Mouse (Mus musculus) intestine, embryonic 14.5 days (tissue): ENCODE measurements at regions not wholly inside any gene's neighbourhood (a gene's known extent, or its start where the extent isn't known, plus 50 kb on each side); places are given as distances from the start of the nearest gene placed in this dataset.

Experiments
- ATAC-seq: fragments of 200-750 bp; cut with Nextera tagmentation; replicated peaks from 2 replicates; pipeline ENCODE4 v1.8.0; 2017; ENCODE audit warnings: low read depth, moderate number of reproducible peaks, moderate TSS enrichment, moderate library complexity; ENCODE audit not compliant: low FRiP score, low TSS enrichment
- DNase-seq: peaks from one replicate; pipeline ENCODE4 v3.0.0-alpha.2; 2018; ENCODE audit warnings: low spot score
- H3K27ac ChIP-seq: fragments of 300-500 bp; sonication (generic); 2 replicates; pipeline ENCODE4 v1.5.1; 2014; ENCODE audit warnings: low read depth, mild to moderate bottlenecking, control low read depth
- H3K27me3 ChIP-seq: fragments of 300-500 bp; sonication (generic); replicated peaks from 2 replicates; pipeline ENCODE4 v1.6.1; 2014; ENCODE audit warnings: low read length, control low read depth; ENCODE audit not compliant: control insufficient read depth, insufficient read depth
- H3K36me3 ChIP-seq: fragments of 300-500 bp; sonication (generic); 2 replicates; pipeline ENCODE4 v1.6.1; 2014; ENCODE audit warnings: low read length, control low read depth; ENCODE audit not compliant: control insufficient read depth, insufficient read depth
- H3K4me1 ChIP-seq: fragments of 300-500 bp; sonication (generic); replicated peaks from 2 replicates; pipeline ENCODE4 v1.6.1; 2014; ENCODE audit warnings: low read length, control low read depth, mixed read lengths; ENCODE audit not compliant: control insufficient read depth, insufficient read depth
- H3K4me2 ChIP-seq: fragments of 300-500 bp; sonication (generic); 2 replicates; pipeline ENCODE4 v1.6.1; 2014; ENCODE audit warnings: low read length
- H3K4me3 ChIP-seq: fragments of 300-500 bp; sonication (generic); 2 replicates; pipeline ENCODE4 v1.5.1; 2014; ENCODE audit warnings: low read depth, low read length, control low read depth, mixed read lengths
- H3K9ac ChIP-seq: fragments of 300-500 bp; sonication (generic); 2 replicates; pipeline ENCODE4 v1.6.1; 2014; ENCODE audit warnings: mild to moderate bottlenecking, low read length
- H3K9me3 ChIP-seq: fragments of 300-500 bp; sonication (generic); 2 replicates; pipeline ENCODE4 v1.6.1; 2016; ENCODE audit warnings: low read length, control low read depth; ENCODE audit not compliant: control insufficient read depth
- WGBS: fragments of 180-500 bp; shearing (Covaris S2); extraction: QIAGEN DNeasy Blood & Tissue Kit; methylation state at CpG from one replicate; pipeline ENCODE4 v1.1.7; 2014; 5-methylcytosine and 5-hydroxymethylcytosine counted together

DNA sequence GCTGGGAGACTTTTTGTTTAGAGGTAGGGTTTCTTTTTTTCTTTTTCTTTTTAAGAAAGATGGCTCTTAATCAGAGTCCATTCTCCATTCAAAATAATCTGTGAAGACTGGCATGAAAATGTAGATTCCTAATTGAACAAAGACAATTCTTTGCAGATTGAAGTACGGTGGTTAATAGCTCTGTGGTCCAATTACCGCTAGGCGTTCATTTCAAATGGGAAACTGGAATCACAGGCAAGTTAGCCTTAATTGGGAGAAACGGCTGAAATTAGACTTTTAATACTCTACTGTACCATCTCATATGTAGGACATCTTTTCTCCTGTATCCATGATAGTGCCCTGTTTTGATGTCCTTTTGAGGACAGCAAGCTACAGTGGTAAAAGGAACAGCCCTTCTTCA, 61.2 kb downstream of the Ascl1 start:
- H3K4me2 ChIP-seq, result no peak overlapping the region
- 87% methylated on average over 4 of the region's 4 CpGs for whole genome bisulfite sequencing
- H3K9ac ChIP-seq, result no peak overlapping the region
- H3K36me3 ChIP-seq, result no peaks in the 10 kb centered on the region
- no peaks in the 10 kb centered on the region for H3K27me3 ChIP-seq
- ATAC-seq (no peak), DNase-seq (no peak)
- H3K27ac ChIP-seq, result no peak overlapping the region
- H3K4me3 ChIP-seq, result no peak overlapping the region
- no peaks in the 10 kb centered on the region for H3K4me1 ChIP-seq
- no peaks in the 10 kb centered on the region for H3K9me3 ChIP-seq

DNA sequence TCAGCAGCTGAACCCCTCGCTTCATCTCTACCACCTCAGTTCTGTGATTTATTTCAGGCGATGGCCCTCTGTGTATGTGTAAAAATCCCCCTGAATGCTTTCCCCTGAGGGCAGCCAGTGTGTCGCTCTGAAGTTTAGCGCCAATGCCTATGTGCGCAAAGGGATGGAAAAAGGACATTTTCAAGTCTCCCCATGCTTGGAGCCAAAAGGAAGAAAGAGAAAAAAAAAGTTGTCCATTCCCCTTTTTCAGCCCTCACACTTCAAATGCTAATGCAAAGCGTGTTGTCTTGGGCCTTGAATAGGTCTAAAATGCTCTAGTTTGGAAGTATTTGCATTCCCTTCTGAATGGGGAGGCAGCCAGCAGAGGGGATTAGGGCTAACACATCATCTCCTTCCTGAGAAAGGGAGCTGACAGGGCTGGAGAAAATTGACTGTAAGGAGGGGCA, 73.5 kb downstream of the Ascl1 start:
- Histone ChIP-seq H3K4me2 (no peak overlapping the region), H3K27ac (no peak overlapping the region), H3K27me3 (no peaks in the 10 kb centered on the region), H3K4me1 (no peaks in the 10 kb centered on the region), H3K36me3 (no peaks in the 10 kb centered on the region), H3K9me3 (no peaks in the 10 kb centered on the region), H3K4me3 (no peak overlapping the region), H3K9ac (no peak overlapping the region)
- 21% methylated on average over 6 of the region's 6 CpGs for WGBS
- no peak for ATAC-seq
- DNase-seq, result no peak

DNA sequence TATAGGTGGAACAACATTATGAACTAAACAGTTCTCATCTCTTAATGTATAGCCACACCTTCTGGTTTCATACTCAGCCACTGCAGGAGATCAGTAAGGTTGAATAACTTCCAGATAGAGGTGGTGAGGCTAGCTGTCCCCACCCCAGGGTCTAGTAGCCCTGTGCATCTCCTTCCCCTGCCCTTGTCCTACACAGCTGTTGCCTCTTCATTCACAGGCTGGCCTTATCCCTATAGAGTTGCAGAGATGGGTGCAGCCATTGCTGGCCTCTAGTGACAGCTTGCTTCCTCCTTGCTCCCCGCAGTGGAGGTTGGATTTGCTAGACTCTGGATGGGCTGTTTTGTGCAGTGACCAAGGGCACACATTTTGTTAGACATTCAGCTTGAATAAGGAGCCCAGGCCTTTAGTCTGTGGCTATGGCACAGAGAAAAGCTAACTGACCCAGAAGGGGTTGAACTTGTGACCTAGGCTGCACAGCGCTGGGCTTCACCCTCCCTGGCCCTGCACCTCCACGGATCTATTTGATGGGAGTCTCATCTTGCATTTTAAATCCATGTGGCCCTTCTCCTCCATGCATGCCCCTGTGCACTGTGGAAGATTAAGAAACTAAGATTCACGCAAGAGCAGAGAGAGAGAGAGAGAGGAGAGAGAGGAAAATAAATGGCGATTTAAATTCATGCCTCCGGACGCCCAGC, 74.1 kb downstream of the Ascl1 start:
- no peak for ATAC-seq

DNA sequence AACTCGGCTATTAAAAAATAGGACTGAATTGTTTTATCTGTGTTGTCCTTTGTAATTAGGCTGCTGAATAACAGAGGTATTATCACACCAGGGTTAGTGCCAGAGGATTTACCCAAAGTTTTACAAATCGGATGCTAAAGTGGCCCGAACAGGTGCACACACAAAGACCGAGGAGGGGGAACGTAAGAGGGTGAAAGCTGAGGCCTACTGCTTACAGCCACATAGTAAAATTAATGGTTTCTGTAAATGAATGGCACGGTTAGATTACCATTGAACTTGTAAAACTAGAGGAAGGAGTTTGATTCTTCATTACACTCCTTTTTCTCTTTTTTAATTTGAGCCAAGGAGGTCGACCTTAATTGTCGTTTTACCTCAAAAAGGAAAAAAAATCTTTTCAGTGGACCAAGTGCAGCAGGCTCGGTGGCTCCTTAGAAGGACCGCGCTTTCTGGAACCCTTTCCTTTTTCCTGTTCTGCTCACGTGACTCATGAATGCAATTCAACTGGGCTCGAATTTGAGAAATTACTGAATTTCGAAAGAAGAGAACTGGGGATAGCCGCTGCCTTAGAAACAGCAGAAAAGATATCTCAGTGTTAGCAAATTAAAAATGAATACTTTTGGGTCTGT, 99.1 kb downstream of the Ascl1 start:
- DNase-seq (no peak), ATAC-seq (no peak)
- H3K9ac ChIP-seq, result no peak overlapping the region
- H3K9me3 ChIP-seq, result no peaks in the 10 kb centered on the region
- no peak overlapping the region for H3K4me2 ChIP-seq
- no peaks in the 10 kb centered on the region for H3K4me1 ChIP-seq
- no peak overlapping the region for H3K4me3 ChIP-seq
- no peak overlapping the region for H3K27ac ChIP-seq
- 76% methylated on average over 15 of the region's 15 CpGs for WGBS
- no peaks in the 10 kb centered on the region for H3K36me3 ChIP-seq
- no peaks in the 10 kb centered on the region for H3K27me3 ChIP-seq

More for the DNA sequence above, 74.1 kb downstream of the Ascl1 start:
- WGBS, result 41% methylated on average over 7 of the region's 7 CpGs
- no peak overlapping the region for H3K4me2 ChIP-seq
- H3K4me3 ChIP-seq, result no peak overlapping the region
- no peak overlapping the region for H3K27ac ChIP-seq
- H3K4me1 ChIP-seq, result no peaks in the 10 kb centered on the region
- no peaks in the 10 kb centered on the region for H3K27me3 ChIP-seq
- no peaks in the 10 kb centered on the region for H3K36me3 ChIP-seq
- DNase-seq, result no peak
- no peak overlapping the region for H3K9ac ChIP-seq
- no peaks in the 10 kb centered on the region for H3K9me3 ChIP-seq

DNA sequence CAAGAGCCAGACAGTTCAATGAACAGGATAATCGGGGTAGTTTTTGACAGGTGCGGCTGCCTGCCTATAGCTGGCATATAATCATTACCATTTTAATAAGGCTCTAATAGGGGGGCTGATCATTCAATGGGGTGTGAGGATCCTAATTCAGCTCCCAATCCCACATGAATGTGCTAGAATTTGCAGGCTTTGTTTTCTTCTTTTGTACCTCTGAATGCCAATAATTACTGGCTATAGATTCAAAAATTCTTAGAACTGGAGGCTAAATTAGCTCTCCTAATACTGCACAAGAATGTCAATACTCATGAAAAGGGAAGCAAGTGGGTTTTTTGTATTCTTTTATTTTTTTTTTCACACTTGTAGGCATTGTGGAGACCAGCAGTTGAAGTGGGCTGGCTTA, 104.3 kb downstream of the Ascl1 start:
- H3K4me3 ChIP-seq, result no peak overlapping the region
- WGBS, result 91% methylated on average over 2 of the region's 2 CpGs
- no peak overlapping the region for H3K27ac ChIP-seq
- H3K9me3 ChIP-seq, result no peaks in the 10 kb centered on the region
- H3K36me3 ChIP-seq, result no peaks in the 10 kb centered on the region
- DNase-seq (no peak), ATAC-seq (no peak)
- no peaks in the 10 kb centered on the region for H3K27me3 ChIP-seq
- no peak overlapping the region for H3K4me2 ChIP-seq
- no peak overlapping the region for H3K9ac ChIP-seq
- no peaks in the 10 kb centered on the region for H3K4me1 ChIP-seq

DNA sequence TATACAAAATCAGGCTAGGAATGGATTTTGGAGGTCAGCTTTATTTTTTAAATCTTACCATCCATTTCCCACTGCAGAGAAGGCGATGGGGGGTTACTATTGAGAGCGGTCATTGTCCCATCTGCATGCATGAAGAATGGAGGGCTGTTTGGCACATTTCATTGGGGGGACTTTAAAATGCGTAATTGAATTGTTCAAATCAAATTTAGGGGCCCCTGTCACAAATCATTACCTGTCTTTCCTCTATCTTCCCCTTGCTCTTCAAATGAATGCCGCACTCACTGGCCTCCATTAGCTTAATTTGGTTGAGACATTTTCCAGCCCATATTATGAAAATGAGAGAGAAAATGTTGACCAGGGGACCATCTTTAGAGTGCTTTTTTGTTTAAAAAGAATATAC, 108.2 kb downstream of the Ascl1 start:
- no peak for DNase-seq
- H3K27ac ChIP-seq, result no peak overlapping the region
- no peaks in the 10 kb centered on the region for H3K36me3 ChIP-seq
- H3K4me2 ChIP-seq, result no peak overlapping the region
- H3K27me3 ChIP-seq, result no peaks in the 10 kb centered on the region
- no peak overlapping the region for H3K9ac ChIP-seq
- no peak overlapping the region for H3K4me3 ChIP-seq
- WGBS, result 85% methylated on average over 4 of the region's 4 CpGs
- no peaks in the 10 kb centered on the region for H3K4me1 ChIP-seq
- no peak for ATAC-seq
- H3K9me3 ChIP-seq, result no peaks in the 10 kb centered on the region

DNA sequence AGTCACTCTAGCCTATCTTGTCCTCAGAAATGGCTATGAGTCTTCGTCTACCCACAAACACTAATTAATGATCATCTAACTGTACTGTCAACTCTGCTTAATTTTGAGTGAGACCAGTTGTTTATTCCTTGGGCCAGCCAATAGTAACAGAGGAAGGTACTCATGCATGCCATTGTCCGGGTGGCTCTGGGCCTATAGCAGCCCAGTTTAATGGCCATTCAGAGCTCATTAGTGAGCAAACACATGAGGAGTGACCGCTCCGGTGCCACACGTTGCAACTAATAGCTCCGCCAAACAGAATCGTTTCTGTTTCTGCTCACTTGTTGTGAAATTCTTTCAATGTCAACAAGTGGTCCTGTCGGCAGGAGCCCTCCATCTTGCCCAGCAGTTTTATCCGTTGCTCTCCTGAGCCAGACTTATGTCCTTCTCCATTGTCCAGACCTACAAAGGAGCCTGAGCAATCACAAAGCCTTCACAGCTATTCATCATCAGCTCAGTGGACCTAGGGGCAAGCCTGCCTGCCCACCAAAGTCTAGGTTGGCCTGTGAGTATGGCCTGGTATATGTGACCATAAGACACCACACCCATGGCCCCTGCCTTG, 108.8 kb downstream of the Ascl1 start:
- Histone ChIP-seq H3K27ac (no peak overlapping the region), H3K36me3 (no peaks in the 10 kb centered on the region), H3K27me3 (no peaks in the 10 kb centered on the region), H3K4me2 (no peak overlapping the region), H3K4me3 (no peak overlapping the region), H3K9ac (no peak overlapping the region), H3K4me1 (no peaks in the 10 kb centered on the region), H3K9me3 (no peaks in the 10 kb centered on the region)
- ATAC-seq, result no peak
- 77% methylated on average over 9 of the region's 9 CpGs for WGBS
- no peak for DNase-seq

DNA sequence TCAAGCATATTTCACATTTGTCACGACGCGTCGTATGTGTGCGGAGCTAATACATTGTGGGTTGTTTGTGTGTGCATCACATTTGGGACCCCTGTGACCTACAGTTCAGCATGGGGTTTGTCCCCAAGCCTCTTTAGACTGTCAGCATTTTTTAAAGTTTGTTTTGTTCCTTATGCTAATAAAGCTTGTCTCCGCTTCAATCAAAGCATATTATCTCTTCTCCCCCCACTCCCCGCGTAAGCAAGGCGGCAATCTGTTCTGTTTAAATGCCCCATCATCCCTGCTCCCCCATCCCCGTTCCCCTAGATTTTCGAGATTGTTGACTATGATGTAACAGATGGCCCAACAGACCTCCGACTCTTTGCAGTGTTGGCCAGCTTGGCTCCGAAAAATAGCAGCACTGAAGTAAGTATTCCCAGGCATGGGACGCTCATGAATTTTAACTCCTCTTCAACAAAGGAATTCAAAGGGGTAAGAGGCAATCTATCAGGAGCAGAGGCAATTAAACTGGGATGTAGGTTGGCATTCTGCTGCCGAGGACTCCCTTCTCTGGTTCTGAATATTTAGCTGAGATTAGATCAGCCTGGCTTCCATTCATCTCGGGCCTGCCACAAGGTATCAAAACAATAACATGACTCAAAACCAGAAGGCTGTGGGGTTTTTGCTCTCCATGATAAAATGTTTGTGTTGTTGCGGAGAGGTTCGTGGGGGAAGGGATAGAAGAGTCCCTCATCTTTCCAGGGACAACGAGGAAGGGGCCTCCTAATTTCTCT, 141.9 kb downstream of the Ascl1 start:
- DNase-seq (no peak), ATAC-seq (no peak)
- Histone ChIP-seq H3K27me3 (no peaks in the 10 kb centered on the region), H3K4me3 (no peak overlapping the region), H3K4me2 (no peak overlapping the region), H3K4me1 (no peaks in the 10 kb centered on the region), H3K36me3 (no peaks in the 10 kb centered on the region), H3K9ac (no peak overlapping the region), H3K27ac (no peak overlapping the region), H3K9me3 (no peaks in the 10 kb centered on the region)
- WGBS, result 65% methylated on average over 19 of the region's 19 CpGs
